26 mouse cellular contexts compared by ENCODE assay signal in the genomic region with DNA sequence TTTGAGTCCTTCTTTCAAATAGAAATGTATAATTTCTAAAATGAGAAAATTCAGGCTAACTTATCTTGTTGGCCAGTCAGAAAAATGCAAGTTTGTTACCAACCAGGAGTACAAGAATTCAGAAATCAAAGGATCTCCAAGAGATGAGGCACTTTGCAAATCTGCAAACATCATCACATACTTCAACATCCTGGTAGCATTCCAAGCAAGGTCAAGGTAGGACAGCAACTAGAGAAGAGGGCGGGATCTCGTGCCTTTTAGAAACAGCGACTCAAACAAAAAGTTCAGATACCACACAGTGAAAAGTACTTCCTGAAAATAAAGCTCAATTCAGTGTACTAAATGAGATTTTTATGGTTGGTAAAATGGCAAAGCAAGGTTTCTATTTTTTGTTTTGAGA.
DNase-seq lines count a peak whose midpoint lies in the region; TF ChIP-seq lines count a peak whose summit lies in the region.
"Had no signal": no experiment of that assay in that cellular context is flagged by ENCODE, and none has a peak within 500 bp of the region (broad histone marks: within the 10 kb centered on the region; RNA-seq: fewer than 3 reads in every experiment).

No protein-coding gene starts in this region.

- H3K27ac ChIP-seq in kidney, adult 2 months (ENCODE audit: insufficient read depth, low read depth, low read length) = no peak overlapping the region
- H3K27ac ChIP-seq: embryonic facial prominence, embryonic 13.5 days; embryonic facial prominence, embryonic 15.5 days; forebrain, embryonic 10.5 days; forebrain, embryonic 12.5 days had no signal

- H3K36me3 ChIP-seq in kidney, adult 2 months (ENCODE audit: control insufficient read depth, insufficient read depth, low read length) = no peaks in the 10 kb centered on the region
- H3K36me3 ChIP-seq: embryonic facial prominence, embryonic 13.5 days; embryonic facial prominence, embryonic 15.5 days; forebrain, embryonic 10.5 days; forebrain, embryonic 12.5 days; G1E had no signal

- 46% methylated on average over 3 of the region's 3 CpGs for WGBS in kidney, adult 2 months

- H3K27me3 ChIP-seq in kidney, adult 2 months (replicated peaks; ENCODE audit: control insufficient read depth, insufficient read depth, low read length) = no peaks in the 10 kb centered on the region
- H3K27me3 ChIP-seq: CH12.LX; embryonic facial prominence, embryonic 13.5 days; embryonic facial prominence, embryonic 15.5 days; forebrain, embryonic 12.5 days; Patski had no signal

- no peak for TF ChIP-seq POLR2A in kidney, adult 2 months (IDR thresholded peaks at IDR 0.05; ENCODE audit: low read depth, low read length)

- TF ChIP-seq CTCF in kidney, adult 2 months (conservative IDR thresholded peaks at IDR 0.05; ENCODE audit: insufficient read depth, insufficient read length, low read depth, low read length) = no peak

- no peak overlapping the region for H3K4me3 ChIP-seq in kidney, adult 2 months (ENCODE audit: insufficient read depth, low read depth, low read length)
- H3K4me3 ChIP-seq: embryonic facial prominence, embryonic 13.5 days; embryonic facial prominence, embryonic 15.5 days; erythroblast, embryonic 14.5 days; forebrain, embryonic 10.5 days; forebrain, embryonic 12.5 days had no signal

- intact Hi-C loops in left cerebral cortex, postnatal 4 days (cut with DNase I) = no loop called here

- no peaks in the 10 kb centered on the region for H3K4me1 ChIP-seq in kidney, adult 2 months (ENCODE audit: control insufficient read depth, insufficient read depth, low read length)
- H3K4me1 ChIP-seq: embryonic facial prominence, embryonic 13.5 days; embryonic facial prominence, embryonic 15.5 days; forebrain, embryonic 10.5 days; forebrain, embryonic 12.5 days had no signal

- DNase-seq in adrenal gland, postnatal 14 days = peak; percentile 4
- DNase-seq in adrenal gland, adult (ENCODE audit: inconsistent age in 2 of 2, low spot score in 1 of 2) = no peak
- peak; percentile 60 for DNase-seq in kidney, adult 2 months
- no peak for DNase-seq in kidney, adult 18-20 months
- DNase-seq in kidney, adult 9 months = peak; percentile 54
- no peak for DNase-seq in kidney, postnatal 14 days
- DNase-seq in R1 (ENCODE audit: low read depth, low spot score) = peak; percentile 14
- no peak for DNase-seq in left cerebral cortex, postnatal 4 days
- DNase-seq: adrenal gland, adult 2 months; adrenal gland, postnatal 10 days; adrenal gland, postnatal 36 days; B cell, adult 2 months; cerebellum, adult 11-12 months; cerebellum, adult 2 months; cerebellum, adult 9-10 months; cerebellum, postnatal 10 days; cerebellum, postnatal 36 days; embryo, embryonic 11 days had no signal

Comparison
In these comparisons a context has a peak if more than half of its experiments do, and no peak if none do; other contexts are left out.
1. DNase-seq: peak in adrenal gland, postnatal 14 days (single experiment), kidney, adult 2 months (single experiment), kidney, adult 9 months (single experiment) and R1 (single experiment); none in adrenal gland, adult (0 of 2), kidney, adult 18-20 months (single experiment), kidney, postnatal 14 days (single experiment) and left cerebral cortex, postnatal 4 days (single experiment).